Mouse (Mus musculus): ENCODE results near the gene Tmem164. TPM values are rescaled to one million over a fixed set of nuclear protein-coding genes. Genes with fewer than 3 reads are reported as not detected.

Gene Tmem164
- total and polyA plus RNA-seq, 2 experiments from 2014 or later: 17.9 to 47.3 TPM

DNA sequence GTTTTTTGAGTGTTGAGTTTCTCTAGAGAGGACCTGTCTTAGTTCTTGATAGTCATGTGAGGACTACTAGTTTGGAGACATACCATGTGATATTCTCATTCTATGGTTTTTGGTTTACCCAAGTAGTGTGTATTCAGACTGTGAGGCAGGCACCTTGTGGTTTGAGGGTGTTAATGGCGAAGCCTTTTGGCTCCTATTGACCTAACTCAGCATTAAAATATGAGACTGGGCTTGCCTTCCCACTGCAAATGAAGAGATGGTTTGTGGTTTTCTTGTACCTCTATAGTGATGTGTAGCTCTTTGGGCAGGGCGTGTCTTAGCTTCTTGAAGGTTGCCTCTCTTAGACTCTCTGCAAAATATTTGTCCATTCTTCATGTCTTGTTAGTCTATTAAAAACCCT is 111.0 kb downstream of the Tmem164 start:
- no peak overlapping the region for H3K27ac ChIP-seq
- DNase-seq (ENCODE audit: low spot score): no peak
- TF ChIP-seq CTCF (IDR thresholded peaks at IDR 0.05; ENCODE audit: low read depth): no peak
- H3K9ac ChIP-seq (replicated peaks; ENCODE audit: low read length): no peak overlapping the region
- H3K9me3 ChIP-seq (ENCODE audit: low read length): no peaks in the 10 kb centered on the region
- no peak overlapping the region for H3K4me3 ChIP-seq (ENCODE audit: low read length)
- H3K36me3 ChIP-seq (ENCODE audit: insufficient read depth, low read length): no peaks in the 10 kb centered on the region
- H3K27me3 ChIP-seq (ENCODE audit: insufficient read depth, low read length): no peaks in the 10 kb centered on the region; the same call in 1 of the 2 replicates
- H3K4me2 ChIP-seq (ENCODE audit: low read depth, low read length): no peak overlapping the region
- ATAC-seq: no peak
- WGBS: 90% methylated on average over 2 of the region's 2 CpGs
- H3K4me1 ChIP-seq (ENCODE audit: insufficient read depth, low read length): no peaks in the 10 kb centered on the region

DNA sequence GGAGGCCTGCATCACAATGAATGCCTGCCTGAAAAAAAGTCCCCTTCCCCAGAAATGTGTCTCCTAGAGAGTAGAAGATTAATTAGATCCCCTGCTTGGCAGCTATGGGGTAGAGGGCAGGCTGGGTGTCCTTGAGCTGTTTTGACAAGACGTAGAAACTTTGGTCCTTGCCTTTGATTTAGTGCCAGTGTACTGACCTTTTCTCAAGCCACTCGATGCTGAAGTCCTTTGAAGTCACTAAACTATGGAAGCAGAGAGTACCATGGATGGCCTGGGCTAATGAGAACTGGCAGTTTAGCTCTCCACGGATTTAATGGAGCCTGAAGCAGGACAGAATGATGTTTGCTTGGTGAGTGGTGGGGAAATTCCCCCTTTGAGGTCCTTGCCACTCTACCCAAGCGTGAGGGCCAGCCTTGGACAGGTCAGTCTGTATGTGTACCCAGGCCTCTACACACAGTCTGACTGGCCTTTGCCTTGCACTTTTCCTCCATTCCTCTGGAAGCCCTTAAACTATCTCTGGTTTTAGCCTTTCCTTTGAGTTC is 112.9 kb downstream of the Tmem164 start:
- no peak for TF ChIP-seq CTCF (IDR thresholded peaks at IDR 0.05; ENCODE audit: low read depth)
- DNase-seq (ENCODE audit: low spot score) (no peak), ATAC-seq (no peak)
- Histone ChIP-seq H3K27ac (no peak overlapping the region), H3K4me3 (ENCODE audit: low read length) (no peak overlapping the region), H3K4me1 (ENCODE audit: insufficient read depth, low read length) (no peaks in the 10 kb centered on the region), H3K9ac (replicated peaks; ENCODE audit: low read length) (no peak overlapping the region), H3K4me2 (ENCODE audit: low read depth, low read length) (no peak overlapping the region), H3K36me3 (ENCODE audit: insufficient read depth, low read length) (no peaks in the 10 kb centered on the region), H3K27me3 (ENCODE audit: insufficient read depth, low read length) (no peaks in the 10 kb centered on the region; the same call in 1 of the 2 replicates), H3K9me3 (ENCODE audit: low read length) (no peaks in the 10 kb centered on the region)
- 59% methylated on average over 4 of the region's 4 CpGs for WGBS

DNA sequence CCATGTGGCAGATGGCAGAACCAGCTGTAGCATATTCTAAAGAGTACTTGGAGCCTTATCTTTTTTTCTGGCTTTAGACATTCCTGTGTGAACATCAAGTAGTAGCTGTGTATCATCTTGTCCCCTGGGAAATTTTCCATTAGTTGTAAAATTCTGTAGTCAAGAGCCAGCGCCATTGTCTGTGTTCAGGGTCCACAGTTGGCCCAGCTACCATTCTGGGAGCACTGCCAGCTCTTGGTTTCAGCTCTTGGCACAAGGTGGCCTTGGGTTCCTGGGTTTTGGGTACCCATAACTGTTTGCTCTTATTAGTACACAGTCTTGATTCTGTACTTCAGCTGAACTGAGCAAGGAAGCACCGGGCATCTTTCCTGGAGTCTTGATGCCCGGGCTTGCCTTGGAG is 123.4 kb downstream of the Tmem164 start:
- Histone ChIP-seq H3K27me3 (ENCODE audit: insufficient read depth, low read length) (no peaks in the 10 kb centered on the region), H3K9ac (replicated peaks; ENCODE audit: low read length) (no peak overlapping the region), H3K4me1 (ENCODE audit: insufficient read depth, low read length) (no peaks in the 10 kb centered on the region), H3K9me3 (ENCODE audit: low read length) (no peaks in the 10 kb centered on the region), H3K4me3 (ENCODE audit: low read length) (no peak overlapping the region), H3K4me2 (ENCODE audit: low read depth, low read length) (no peak overlapping the region), H3K36me3 (ENCODE audit: insufficient read depth, low read length) (no peaks in the 10 kb centered on the region), H3K27ac (no peak overlapping the region)
- ATAC-seq (peak; percentile 65; the same call in 1 of the 2 replicates), DNase-seq (ENCODE audit: low spot score) (peak; percentile 79)
- TF ChIP-seq CTCF (IDR thresholded peaks at IDR 0.05; ENCODE audit: low read depth): no peak
- WGBS: 59% methylated on average over 3 of the region's 3 CpGs

DNA sequence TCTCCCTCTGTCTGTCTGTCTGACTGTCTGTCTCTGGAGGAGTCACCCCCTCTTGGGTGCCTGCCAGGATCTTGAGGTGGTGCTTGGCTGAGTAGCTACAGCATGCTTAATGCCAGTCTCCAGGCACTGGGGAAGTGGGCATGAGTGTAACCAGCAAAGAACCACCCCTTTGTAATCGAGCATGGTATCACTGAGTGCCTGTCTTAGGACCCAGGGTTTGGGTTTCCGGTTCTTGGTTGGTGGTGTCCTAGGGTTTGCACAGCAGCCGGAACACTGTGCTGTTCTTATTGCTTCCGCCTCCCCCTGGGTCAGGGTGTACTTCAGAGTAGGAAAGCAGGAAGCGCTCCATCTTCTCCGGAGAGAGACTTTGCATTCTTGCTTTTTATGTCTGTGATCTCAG is 124.9 kb downstream of the Tmem164 start:
- no peak for TF ChIP-seq CTCF (IDR thresholded peaks at IDR 0.05; ENCODE audit: low read depth)
- H3K36me3 ChIP-seq (ENCODE audit: insufficient read depth, low read length): no peaks in the 10 kb centered on the region
- no peaks in the 10 kb centered on the region for H3K4me1 ChIP-seq (ENCODE audit: insufficient read depth, low read length)
- no peak overlapping the region for H3K9ac ChIP-seq (replicated peaks; ENCODE audit: low read length)
- no peaks in the 10 kb centered on the region for H3K27me3 ChIP-seq (ENCODE audit: insufficient read depth, low read length)
- H3K4me2 ChIP-seq (ENCODE audit: low read depth, low read length): no peak overlapping the region
- H3K27ac ChIP-seq: no peak overlapping the region
- H3K4me3 ChIP-seq (ENCODE audit: low read length): no peak overlapping the region
- DNase-seq (ENCODE audit: low spot score): no peak
- ATAC-seq: no peak
- WGBS: 76% methylated on average over 6 of the region's 6 CpGs
- H3K9me3 ChIP-seq (ENCODE audit: low read length): no peaks in the 10 kb centered on the region

DNA sequence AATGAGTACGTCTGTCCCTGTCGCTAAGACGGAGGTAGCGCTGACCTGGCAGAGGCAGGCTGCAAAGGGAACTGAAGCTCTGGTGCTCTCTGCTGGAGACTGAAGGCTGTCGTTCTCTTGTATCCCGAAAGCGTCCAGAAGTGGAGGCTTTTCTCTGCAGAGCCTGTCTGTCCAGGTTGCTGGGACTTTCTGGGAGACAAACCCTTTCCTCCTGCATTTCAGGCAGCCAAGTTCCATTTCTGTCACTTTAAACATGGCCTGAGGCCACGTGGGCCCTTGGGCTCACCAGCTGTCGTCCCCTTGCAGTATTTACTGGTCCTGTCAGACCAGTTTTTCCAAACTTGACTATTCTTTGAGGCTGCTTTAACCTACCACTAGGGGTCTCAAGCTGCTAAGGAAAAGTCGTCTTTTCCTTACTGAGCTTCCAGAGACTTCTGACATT is 125.4 kb downstream of the Tmem164 start:
- no peaks in the 10 kb centered on the region for H3K4me1 ChIP-seq (ENCODE audit: insufficient read depth, low read length)
- ATAC-seq: peak; percentile 50; the same call in 1 of the 2 replicates

DNA sequence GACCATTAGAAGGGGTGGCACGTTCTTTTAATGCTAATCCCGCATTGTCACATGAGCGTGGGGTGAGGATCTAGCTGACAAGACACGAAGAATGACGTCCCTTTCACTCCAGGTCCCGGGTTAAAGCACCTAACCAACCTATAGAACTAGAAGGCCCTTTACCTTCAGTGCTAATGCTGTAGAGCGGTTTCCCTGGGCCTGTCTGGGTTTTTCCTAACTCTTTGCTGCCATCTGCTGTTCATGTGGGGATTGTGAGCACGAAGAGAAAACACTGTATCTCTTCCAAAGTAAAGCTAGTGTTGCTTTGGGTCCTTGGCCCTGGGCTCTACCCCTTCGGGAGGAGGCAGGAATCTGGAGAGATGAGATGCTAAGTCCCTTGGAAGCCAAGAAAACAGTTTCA is 127.2 kb downstream of the Tmem164 start:
- H3K4me1 ChIP-seq (ENCODE audit: insufficient read depth, low read length): no peaks in the 10 kb centered on the region
- peak; percentile 28; the same call in 1 of the 2 replicates for ATAC-seq
- H3K4me2 ChIP-seq (ENCODE audit: low read depth, low read length): no peak overlapping the region
- no peak overlapping the region for H3K4me3 ChIP-seq (ENCODE audit: low read length)
- H3K27ac ChIP-seq: no peak overlapping the region
- peak; percentile 83 for DNase-seq (ENCODE audit: low spot score)
- 44% methylated on average over 9 of the region's 9 CpGs for WGBS
- H3K9ac ChIP-seq (replicated peaks; ENCODE audit: low read length): no peak overlapping the region
- H3K9me3 ChIP-seq (ENCODE audit: low read length): no peaks in the 10 kb centered on the region
- TF ChIP-seq CTCF (IDR thresholded peaks at IDR 0.05; ENCODE audit: low read depth): peak; percentile 77
- H3K36me3 ChIP-seq (ENCODE audit: insufficient read depth, low read length): no peaks in the 10 kb centered on the region
- no peaks in the 10 kb centered on the region for H3K27me3 ChIP-seq (ENCODE audit: insufficient read depth, low read length)

More for the DNA sequence above, 125.4 kb downstream of the Tmem164 start:
- H3K4me3 ChIP-seq (ENCODE audit: low read length): no peak overlapping the region
- no peaks in the 10 kb centered on the region for H3K27me3 ChIP-seq (ENCODE audit: insufficient read depth, low read length)
- H3K36me3 ChIP-seq (ENCODE audit: insufficient read depth, low read length): no peaks in the 10 kb centered on the region
- peak; percentile 57 for TF ChIP-seq CTCF (IDR thresholded peaks at IDR 0.05; ENCODE audit: low read depth)
- DNase-seq (ENCODE audit: low spot score): peak; percentile 54
- no peak overlapping the region for H3K9ac ChIP-seq (replicated peaks; ENCODE audit: low read length)
- no peak overlapping the region for H3K4me2 ChIP-seq (ENCODE audit: low read depth, low read length)
- H3K27ac ChIP-seq: no peak overlapping the region
- 34% methylated on average over 10 of the region's 10 CpGs for WGBS
- no peaks in the 10 kb centered on the region for H3K9me3 ChIP-seq (ENCODE audit: low read length)

DNA sequence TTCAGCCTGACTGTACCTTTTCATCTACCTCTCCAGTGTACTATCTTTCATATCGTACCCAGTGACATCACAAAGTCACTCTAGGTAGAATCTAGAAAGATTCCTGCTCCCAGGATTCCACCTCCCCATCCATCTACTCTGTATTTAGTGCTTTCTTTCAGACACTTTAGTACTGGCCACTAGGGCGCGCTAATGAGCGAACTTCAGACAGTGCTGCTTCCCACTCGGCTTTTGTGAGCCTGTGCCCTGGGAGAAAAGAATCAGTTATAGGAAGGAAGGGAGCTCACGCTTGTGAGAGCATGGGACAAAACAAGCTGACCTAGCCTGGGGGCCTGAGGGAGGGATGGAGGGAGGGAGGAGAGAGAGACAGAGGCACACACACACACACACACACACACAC is 131.9 kb downstream of the Tmem164 start:
- peak; percentile 51 for DNase-seq (ENCODE audit: low spot score)
- ATAC-seq: peak; percentile 24; the same call in 1 of the 2 replicates

More for the DNA sequence above, 131.9 kb downstream of the Tmem164 start:
- Histone ChIP-seq H3K9ac (replicated peaks; ENCODE audit: low read length) (no peak overlapping the region), H3K4me3 (ENCODE audit: low read length) (no peak overlapping the region), H3K4me1 (ENCODE audit: insufficient read depth, low read length) (no peaks in the 10 kb centered on the region), H3K4me2 (ENCODE audit: low read depth, low read length) (no peak overlapping the region), H3K9me3 (ENCODE audit: low read length) (no peaks in the 10 kb centered on the region), H3K27me3 (ENCODE audit: insufficient read depth, low read length) (no peaks in the 10 kb centered on the region), H3K27ac (no peak overlapping the region), H3K36me3 (ENCODE audit: insufficient read depth, low read length) (no peaks in the 10 kb centered on the region)
- peak; percentile 66 for TF ChIP-seq CTCF (IDR thresholded peaks at IDR 0.05; ENCODE audit: low read depth)
- 24% methylated on average over 6 of the region's 6 CpGs for WGBS
